8 mouse cellular contexts compared by ENCODE assay signal in genomic region chr11:60536859-60537467, GRCm38 (mm10). TPM values are rescaled to one million over a fixed set of nuclear protein-coding genes. Genes with fewer than 3 reads are reported as not detected.
DNase-seq lines count a peak whose midpoint lies in the region; ATAC-seq lines count a peak whose summit lies in the region.

No protein-coding gene starts in this region.

- H3K9ac ChIP-seq in intestine, embryonic 15.5 days = peak overlapping the region; percentile 74

- H3K4me3 ChIP-seq in intestine, embryonic 15.5 days (replicated peaks) = peak overlapping the region; percentile 90

- intact Hi-C loops in gastrocnemius, postnatal 36 days (cut with DNase I) = no loop called here
- intact Hi-C loops in left cerebral cortex, postnatal 25 days (cut with DNase I) = loop anchor here (5.0 kb wide), 2 partner anchors 80 to 160 kb away; partner anchors contain the start of gene Llgl1

- H3K4me2 ChIP-seq in intestine, embryonic 15.5 days (replicated peaks) = peak overlapping the region; percentile 78

- 0 out of 2 replicates have a peak, but pooled peaks cover 2% of the 10 kb centered on the region for H3K36me3 ChIP-seq in intestine, embryonic 15.5 days

- WGBS in intestine, embryonic 15.5 days = 0% methylated on average over 37 of the region's 37 CpGs

- H3K27ac ChIP-seq in intestine, embryonic 15.5 days = peak overlapping the region; percentile 100

- peaks cover 19% of the 10 kb centered on the region for H3K4me1 ChIP-seq in intestine, embryonic 15.5 days (replicated peaks)

- peak; percentile 85 for ATAC-seq in intestine, embryonic 15.5 days
- peak; percentile 54 for ATAC-seq in megakaryocyte-erythroid progenitor cell, adult 5-6 weeks (replicated peaks; ENCODE audit: low FRiP score, low TSS enrichment, poor library complexity, severe bottlenecking)

- DNase-seq in adrenal gland, adult 2 months = peak; percentile 93
- DNase-seq in embryo, embryonic 11 days = peak; percentile 95
- peak; percentile 88 to 90 for DNase-seq in gastrocnemius, postnatal 36 days
- DNase-seq in left cerebral cortex, postnatal 25 days (ENCODE audit: low spot score in 2 of 2) = peak; percentile 90 to 92
- peak; percentile 81 to 83 for DNase-seq in right cerebral cortex, postnatal 36 days (ENCODE audit: low spot score in 2 of 2)
- DNase-seq in urinary bladder, postnatal 4 days (ENCODE audit: low spot score in 2 of 2) = peak; percentile 90 to 95

- H3K9me3 ChIP-seq in intestine, embryonic 15.5 days = no peaks in the 10 kb centered on the region

- H3K27me3 ChIP-seq in intestine, embryonic 15.5 days (replicated peaks) = no peaks in the 10 kb centered on the region

RNA-seq across cellular contexts. Expression of gene Alkbh5, which starts 0.8 kb away (rescaled TPM):
- total RNA-seq in adrenal gland, adult 2 months (2021) = 10 to 100 TPM; 93.8 to 98.1 TPM
- polyA plus RNA-seq in adrenal gland, adult 2 months (2012; rRNA removed) = 37.9 and 39.3 TPM in 2 replicates
- 100 to 1,000 TPM; 107 TPM for total RNA-seq in gastrocnemius, postnatal 36 days (2021)
- 39.5 and 44.9 TPM in 2 replicates for polyA plus RNA-seq in intestine, embryonic 15.5 days (2015; fragmentation: Nextera tagmentation; extraction: Ambion mirVana)
- total RNA-seq in left cerebral cortex, postnatal 25 days (2021) = 10 to 100 TPM; 55.2 to 55.6 TPM
- total RNA-seq in megakaryocyte-erythroid progenitor cell, adult 5-6 weeks (2014; fragmentation: Nextera tagmentation) = 33.5 and 37.7 TPM in 2 replicates
- total RNA-seq in megakaryocyte-erythroid progenitor cell, adult 5-6 weeks (2017) = 25.4 and 28.1 TPM in 2 replicates

Comparison
In these comparisons a context has a peak if more than half of its experiments do, and no peak if none do; other contexts are left out.
1. Peak in every context shown above with its lines: DNase-seq, ATAC-seq, H3K4me3 ChIP-seq and H3K27ac ChIP-seq.